Mouse (Mus musculus): ENCODE data around the gene Sh3tc1.

DNA sequence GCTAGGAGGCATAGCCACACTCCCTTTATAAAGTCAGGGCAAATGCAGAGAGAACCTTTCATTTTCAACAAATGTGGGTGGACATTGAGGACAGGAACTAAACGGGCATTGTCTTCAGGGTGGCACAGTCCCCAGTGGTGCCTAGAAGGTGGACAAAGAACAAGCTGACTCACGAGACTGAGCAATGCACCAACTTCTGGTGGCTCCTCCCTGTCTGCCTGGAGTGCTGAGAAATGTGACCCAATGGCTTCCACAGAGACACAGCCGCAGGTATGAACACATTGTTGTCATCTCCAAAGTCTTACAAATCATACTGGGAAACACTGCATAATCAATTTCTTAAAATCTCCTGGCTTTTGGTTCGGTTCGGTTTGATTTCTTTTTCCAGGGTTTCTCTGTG lies 22.3 kb downstream of the Sh3tc1 start:
- TF ChIP-seq CTCF (IDR thresholded peaks at IDR 0.05; ENCODE audit: low read depth): no peak
- no peak for TF ChIP-seq EP300 (IDR thresholded peaks at IDR 0.05; ENCODE audit: low read depth)

Measured in heart, postnatal 0 days (tissue).